Mouse (Mus musculus): ENCODE results near the gene Anxa4.

The Anxa4 gene

GRCm38 (mm10) chr6:86801431-86801830 is 8.0 kb upstream of the Anxa4 start:
- DNase-seq (ENCODE audit: low spot score in 2 of 2), result no peak

GRCm38 (mm10) chr6:86800467-86800866 is 7.1 kb upstream of the Anxa4 start:
- DNase-seq (ENCODE audit: low spot score in 2 of 2), result no peak

GRCm38 (mm10) chr6:86797455-86797854 is 4.1 kb upstream of the Anxa4 start:
- no peak for DNase-seq (ENCODE audit: low spot score in 2 of 2)

GRCm38 (mm10) chr6:86793957-86794356 is 573 bp upstream of the Anxa4 start:
- DNase-seq (ENCODE audit: low spot score in 2 of 2), result no peak

GRCm38 (mm10) chr6:86790351-86790943 is 2.9 kb downstream of the Anxa4 start:
- DNase-seq (ENCODE audit: low spot score in 2 of 2), result no peak

GRCm38 (mm10) chr6:86788242-86788641 is 5.1 kb downstream of the Anxa4 start:
- DNase-seq (ENCODE audit: low spot score in 2 of 2), result no peak

- no peak for DNase-seq (ENCODE audit: low spot score in 2 of 2)
Measured at GRCm38 (mm10) chr6:86786545-86786944, 6.8 kb downstream of the Anxa4 start.

- no peak for DNase-seq (ENCODE audit: low spot score in 2 of 2)
Measured at GRCm38 (mm10) chr6:86784739-86785138, 8.6 kb downstream of the Anxa4 start.

- DNase-seq (ENCODE audit: low spot score in 2 of 2), result no peak
Measured at GRCm38 (mm10) chr6:86782342-86782741, 11.0 kb downstream of the Anxa4 start.

- no peak for DNase-seq (ENCODE audit: low spot score in 2 of 2)
Measured at GRCm38 (mm10) chr6:86781361-86781957, 11.9 kb downstream of the Anxa4 start.

- no peak for DNase-seq (ENCODE audit: low spot score in 2 of 2)
Measured at GRCm38 (mm10) chr6:86778910-86779594, 14.3 kb downstream of the Anxa4 start.

- no peak for DNase-seq (ENCODE audit: low spot score in 2 of 2)
Measured at GRCm38 (mm10) chr6:86777181-86777580, 16.2 kb downstream of the Anxa4 start.

- no peak for DNase-seq (ENCODE audit: low spot score in 2 of 2)
Measured at GRCm38 (mm10) chr6:86776706-86777071, 16.7 kb downstream of the Anxa4 start.

GRCm38 (mm10) chr6:86776001-86776705 is 17.2 kb downstream of the Anxa4 start:
- no peak for DNase-seq (ENCODE audit: low spot score in 2 of 2)

GRCm38 (mm10) chr6:86774937-86775336 is 18.4 kb downstream of the Anxa4 start:
- DNase-seq (ENCODE audit: low spot score in 2 of 2), result no peak

GRCm38 (mm10) chr6:86773830-86774229 is 19.6 kb downstream of the Anxa4 start:
- DNase-seq (ENCODE audit: low spot score in 2 of 2), result no peak

- no peak for DNase-seq (ENCODE audit: low spot score in 2 of 2)
Measured at GRCm38 (mm10) chr6:86772631-86773030, 20.8 kb downstream of the Anxa4 start.

- no peak for DNase-seq (ENCODE audit: low spot score in 2 of 2)
Measured at GRCm38 (mm10) chr6:86768938-86769337, 24.4 kb downstream of the Anxa4 start.

GRCm38 (mm10) chr6:86768186-86768776 is 25.1 kb downstream of the Anxa4 start:
- no peak for DNase-seq (ENCODE audit: low spot score in 2 of 2)

- DNase-seq (ENCODE audit: low spot score in 2 of 2), result no peak
Measured at GRCm38 (mm10) chr6:86767465-86767864, 25.9 kb downstream of the Anxa4 start.

GRCm38 (mm10) chr6:86765637-86766059 is 27.7 kb downstream of the Anxa4 start:
- DNase-seq (ENCODE audit: low spot score in 2 of 2), result peak in 1 of 2 experiments; percentile 15

All from thymus, postnatal 10 days (tissue).